Mouse (Mus musculus): ENCODE data around the gene Mtrr. TPM values are rescaled to one million over a fixed set of nuclear protein-coding genes. Genes with fewer than 3 reads are reported as not detected.

Mtrr gene
- total and polyA plus RNA-seq, 3 experiments: 35.1 to 40.2 (median 39.4) TPM

DNA sequence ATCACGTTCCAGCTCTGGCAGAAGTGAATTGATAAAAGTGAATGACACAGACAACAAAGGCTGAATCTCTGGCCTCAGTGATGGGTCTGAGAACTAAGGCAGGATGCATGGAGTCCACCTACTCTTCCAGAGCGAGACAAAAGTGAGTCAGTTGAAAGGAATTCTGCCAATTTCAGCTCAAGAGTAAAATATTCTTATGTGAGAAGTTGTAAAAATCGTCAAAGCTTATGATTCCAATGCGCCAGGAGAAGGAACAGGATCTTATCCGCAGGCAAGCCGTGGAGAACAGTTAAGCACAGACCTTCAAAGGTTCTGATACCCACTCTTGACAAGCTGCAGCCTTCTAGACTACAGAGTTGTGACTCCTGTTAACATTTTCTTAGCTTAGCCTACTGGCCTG is 21.1 kb upstream of the Mtrr start:
- H3K9me3 ChIP-seq (replicated peaks; ENCODE audit: low read length): no peaks in the 10 kb centered on the region
- H3K27ac ChIP-seq (ENCODE audit: insufficient read depth, low read depth): no peak overlapping the region
- no peak overlapping the region for H3K4me2 ChIP-seq (ENCODE audit: insufficient read depth, low read depth, poor library complexity, severe bottlenecking)
- in situ Hi-C loops (cut with MboI; ENCODE audit: low pct_ligation_motif_present, low pct_unique_long_range_greater_than_20kb, low sequenced_read_pairs): no loop called here
- 0 out of 4 replicates have a peak, but pooled peaks cover 0 to 3% of the 10 kb centered on the region in 2 experiments for H3K4me1 ChIP-seq (ENCODE audit: control insufficient read depth in 1 of 2, insufficient read depth in 2 of 2)
- dilution Hi-C loops (cut with MboI; ENCODE audit: extremely low pct_ligation_motif_present, extremely low pct_unique_long_range_greater_than_20kb, low sequenced_read_pairs): no loop called here
- no peak for TF ChIP-seq MEF2A (IDR thresholded peaks at IDR 0.05; ENCODE audit: borderline replicate concordance, low read depth, low read length)
- no peak for TF ChIP-seq RAD21 (IDR thresholded peaks at IDR 0.05; ENCODE audit: low read depth, low read length)
- TF ChIP-seq USF1 (IDR thresholded peaks at IDR 0.05; ENCODE audit: low read depth, low read length): no peak
- no peak for TF ChIP-seq JUND (conservative IDR thresholded peaks at IDR 0.05; ENCODE audit: low read depth, low read length)
- H3K36me3 ChIP-seq (replicated peaks in 1 of 2; ENCODE audit: control insufficient read depth in 1 of 2, insufficient read depth in 1 of 2, low read length in 1 of 2): no peaks in the 10 kb centered on the region
- no peak for DNase-seq (ENCODE audit: extremely low read depth)
- no peak overlapping the region for H3K4me3 ChIP-seq (replicated peaks in 1 of 3; ENCODE audit: low read depth in 2 of 3, low read length in 2 of 3, poor library complexity in 1 of 3)
- H3K79me2 ChIP-seq (replicated peaks; ENCODE audit: control insufficient read depth, extremely low read depth, insufficient read depth, poor library complexity, severe bottlenecking): no peaks in the 10 kb centered on the region
- no peak overlapping the region for H3K9ac ChIP-seq (ENCODE audit: insufficient read depth, low read depth)
- H3K27me3 ChIP-seq (replicated peaks): no peaks in the 10 kb centered on the region

GRCm38 (mm10) chr13:68601184-68601583 is 19.2 kb upstream of the Mtrr start:
- Histone ChIP-seq H3K36me3 (replicated peaks in 1 of 2; ENCODE audit: control insufficient read depth in 1 of 2, insufficient read depth in 1 of 2, low read length in 1 of 2) (peaks cover 0 to 3% of the 10 kb centered on the region in 2 experiments), H3K27me3 (replicated peaks) (no peaks in the 10 kb centered on the region), H3K4me3 (replicated peaks in 1 of 3; ENCODE audit: low read depth in 2 of 3, low read length in 2 of 3, poor library complexity in 1 of 3) (no peak overlapping the region), H3K4me2 (ENCODE audit: insufficient read depth, low read depth, poor library complexity, severe bottlenecking) (no peak overlapping the region), H3K9ac (ENCODE audit: insufficient read depth, low read depth) (no peak overlapping the region), H3K27ac (ENCODE audit: insufficient read depth, low read depth) (no peak overlapping the region), H3K4me1 (ENCODE audit: control insufficient read depth in 1 of 2, insufficient read depth in 2 of 2) (0 out of 4 replicates have a peak, but pooled peaks cover 0 to 3% of the 10 kb centered on the region in 2 experiments), H3K79me2 (replicated peaks; ENCODE audit: control insufficient read depth, extremely low read depth, insufficient read depth, poor library complexity, severe bottlenecking) (no peaks in the 10 kb centered on the region), H3K9me3 (replicated peaks; ENCODE audit: low read length) (no peaks in the 10 kb centered on the region)
- dilution Hi-C loops (cut with MboI; ENCODE audit: extremely low pct_ligation_motif_present, extremely low pct_unique_long_range_greater_than_20kb, low sequenced_read_pairs): no loop called here
- peak in 1 of 2 experiments; percentile 35; a peak in 1 of 4 replicates for TF ChIP-seq CTCF (conservative IDR thresholded peaks at IDR 0.05 in 1 of 2, IDR thresholded peaks at IDR 0.05 in 1 of 2; ENCODE audit: low read depth in 2 of 2, low read length in 2 of 2)
- TF ChIP-seq JUN (IDR thresholded peaks at IDR 0.05; ENCODE audit: insufficient read depth, low read depth, low read length): no peak
- TF ChIP-seq IRF4 (IDR thresholded peaks at IDR 0.05; ENCODE audit: low read depth, low read length): no peak
- TF ChIP-seq RAD21 (IDR thresholded peaks at IDR 0.05; ENCODE audit: low read depth, low read length): peak; percentile 31
- TF ChIP-seq MYC (IDR thresholded peaks at IDR 0.05; ENCODE audit: low read depth, low read length): no peak
- in situ Hi-C loops (cut with MboI; ENCODE audit: low pct_ligation_motif_present, low pct_unique_long_range_greater_than_20kb, low sequenced_read_pairs): no loop called here
- DNase-seq (ENCODE audit: extremely low read depth): no peak

DNA sequence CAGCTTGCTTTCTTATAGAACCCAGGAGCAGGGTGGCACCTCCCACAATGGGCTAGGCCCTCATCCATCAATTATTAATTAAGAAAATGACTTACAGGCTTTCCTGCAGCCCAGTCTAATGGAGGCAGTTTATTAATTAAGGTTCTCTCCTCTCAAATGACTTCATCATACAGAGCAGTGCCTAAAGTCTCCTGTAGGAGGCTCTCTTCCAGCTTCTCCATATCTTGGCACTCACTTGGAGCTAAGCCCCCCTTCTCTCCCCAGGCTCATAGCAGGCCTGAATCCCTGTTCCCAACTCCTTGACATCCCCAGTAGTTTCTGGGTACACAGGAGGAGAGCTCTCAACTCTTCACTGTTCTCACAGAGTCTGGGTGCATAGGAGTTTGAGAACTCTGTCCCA is 17.0 kb upstream of the Mtrr start:
- in situ Hi-C loops (cut with MboI; ENCODE audit: low pct_ligation_motif_present, low pct_unique_long_range_greater_than_20kb, low sequenced_read_pairs): loop anchor here (25.0 kb wide), 1 partner anchor 1213 kb away; the partner anchor contains the start of gene Med10
- no peaks in the 10 kb centered on the region for H3K79me2 ChIP-seq (replicated peaks; ENCODE audit: control insufficient read depth, extremely low read depth, insufficient read depth, poor library complexity, severe bottlenecking)
- no peaks in the 10 kb centered on the region for H3K27me3 ChIP-seq (replicated peaks)
- H3K36me3 ChIP-seq (replicated peaks in 1 of 2; ENCODE audit: control insufficient read depth in 1 of 2, insufficient read depth in 1 of 2, low read length in 1 of 2): peaks cover 0 to 7% of the 10 kb centered on the region in 2 experiments
- H3K27ac ChIP-seq (ENCODE audit: insufficient read depth, low read depth): no peak overlapping the region
- no peak for TF ChIP-seq CTCF (conservative IDR thresholded peaks at IDR 0.05 in 1 of 2, IDR thresholded peaks at IDR 0.05 in 1 of 2; ENCODE audit: low read depth in 2 of 2, low read length in 2 of 2)
- 0 out of 4 replicates have a peak, but pooled peaks cover 0 to 3% of the 10 kb centered on the region in 2 experiments for H3K4me1 ChIP-seq (ENCODE audit: control insufficient read depth in 1 of 2, insufficient read depth in 2 of 2)
- no peak for DNase-seq (ENCODE audit: extremely low read depth)
- H3K4me3 ChIP-seq (replicated peaks in 1 of 3; ENCODE audit: low read depth in 2 of 3, low read length in 2 of 3, poor library complexity in 1 of 3): no peak overlapping the region
- H3K9me3 ChIP-seq (replicated peaks; ENCODE audit: low read length): no peaks in the 10 kb centered on the region
- H3K4me2 ChIP-seq (ENCODE audit: insufficient read depth, low read depth, poor library complexity, severe bottlenecking): no peak overlapping the region
- H3K9ac ChIP-seq (ENCODE audit: insufficient read depth, low read depth): no peak overlapping the region
- dilution Hi-C loops (cut with MboI; ENCODE audit: extremely low pct_ligation_motif_present, extremely low pct_unique_long_range_greater_than_20kb, low sequenced_read_pairs): no loop called here

All from CH12.LX (cell line).